Mouse (Mus musculus) neural tube, embryonic 15.5 days (tissue): ENCODE measurements around the gene Dnaja3. TPM values are rescaled to one million over a fixed set of nuclear protein-coding genes. Genes with fewer than 3 reads are reported as not detected.

Source experiments
- ATAC-seq: fragments of 200-750 bp; cut with Nextera tagmentation; 2 replicates; pipeline ENCODE4 v1.8.0; 2017; ENCODE audit warnings: mild to moderate bottlenecking, moderate TSS enrichment, moderate library complexity; ENCODE audit not compliant: low FRiP score
- H3K27ac ChIP-seq: fragments of 300-500 bp; sonication (generic); replicated peaks from 2 replicates; pipeline ENCODE4 v1.5.1; 2015; ENCODE audit warnings: mild to moderate bottlenecking, inconsistent platforms
- H3K27me3 ChIP-seq: fragments of 300-500 bp; sonication (generic); replicated peaks from 2 replicates; pipeline ENCODE4 v1.6.1; 2015; ENCODE audit warnings: inconsistent platforms
- H3K36me3 ChIP-seq: fragments of 300-500 bp; sonication (generic); 2 replicates; pipeline ENCODE4 v1.6.1; 2015; ENCODE audit warnings: inconsistent platforms
- H3K4me1 ChIP-seq: fragments of 300-500 bp; sonication (generic); 2 replicates; pipeline ENCODE4 v1.6.1; 2015; ENCODE audit warnings: inconsistent platforms
- H3K4me2 ChIP-seq: fragments of 300-500 bp; sonication (generic); 2 replicates; pipeline ENCODE4 v1.6.1; 2015; ENCODE audit warnings: inconsistent platforms, mild to moderate bottlenecking, moderate library complexity
- H3K4me3 ChIP-seq: fragments of 300-500 bp; sonication (generic); replicated peaks from 2 replicates; pipeline ENCODE4 v1.5.1; 2015; ENCODE audit warnings: mild to moderate bottlenecking, inconsistent platforms
- H3K9ac ChIP-seq: fragments of 300-500 bp; sonication (generic); replicated peaks from 2 replicates; pipeline ENCODE4 v1.6.1; 2015; ENCODE audit warnings: mild to moderate bottlenecking, inconsistent platforms
- H3K9me3 ChIP-seq: fragments of 300-500 bp; sonication (generic); replicated peaks from 2 replicates; pipeline ENCODE4 v1.6.1; 2016; ENCODE audit warnings: inconsistent platforms
- WGBS: fragments of 180-500 bp; shearing (Covaris S2); methylation state at CpG from one replicate; pipeline ENCODE4 v1.1.7; 2015; ENCODE audit warnings: mixed read lengths; 5-methylcytosine and 5-hydroxymethylcytosine counted together
- polyA plus RNA-seq: library from polyadenylated mRNA; unstranded; fragments of >200 nt; fragmentation: Nextera tagmentation; extraction: Ambion mirVana; gene quantifications from 2 replicates; pipeline ENCODE4 v1.2.1, GENCODE M21; 2015

The Dnaja3 gene
- polyA plus RNA-seq, 1 experiment from 2014 or later = 68.6 TPM

GRCm38 (mm10) chr16:4632050-4632449, 7.7 kb upstream of the Dnaja3 start:
- Histone ChIP-seq H3K27me3 (no peaks in the 10 kb centered on the region), H3K9me3 (no peaks in the 10 kb centered on the region), H3K4me2 (no peak overlapping the region), H3K9ac (no peak overlapping the region), H3K4me3 (no peak overlapping the region), H3K36me3 (peaks cover 41% of the 10 kb centered on the region), H3K27ac (no peak overlapping the region), H3K4me1 (no peaks in the 10 kb centered on the region)
- WGBS = 53% methylated on average over 7 of the region's 7 CpGs
- ATAC-seq = no peak

GRCm38 (mm10) chr16:4633661-4634060, 6.1 kb upstream of the Dnaja3 start:
- Histone ChIP-seq H3K27ac (no peak overlapping the region), H3K4me1 (no peaks in the 10 kb centered on the region), H3K36me3 (peaks cover 27% of the 10 kb centered on the region), H3K4me3 (no peak overlapping the region), H3K4me2 (no peak overlapping the region), H3K9me3 (no peaks in the 10 kb centered on the region), H3K9ac (no peak overlapping the region), H3K27me3 (no peaks in the 10 kb centered on the region)
- ATAC-seq = no peak
- WGBS = 90% methylated on average over 3 of the region's 3 CpGs

GRCm38 (mm10) chr16:4634681-4635080, 5.1 kb upstream of the Dnaja3 start:
- no peak overlapping the region for H3K4me3 ChIP-seq
- H3K9me3 ChIP-seq = no peaks in the 10 kb centered on the region
- no peak overlapping the region for H3K9ac ChIP-seq
- H3K4me1 ChIP-seq = peaks cover 3% of the 10 kb centered on the region
- H3K27me3 ChIP-seq = no peaks in the 10 kb centered on the region
- WGBS = 91% methylated on average over 9 of the region's 9 CpGs
- ATAC-seq = no peak
- no peak overlapping the region for H3K27ac ChIP-seq
- H3K4me2 ChIP-seq = no peak overlapping the region
- peaks cover 18% of the 10 kb centered on the region for H3K36me3 ChIP-seq

- peaks cover 13% of the 10 kb centered on the region for H3K4me1 ChIP-seq
- no peak overlapping the region for H3K4me3 ChIP-seq
- no peak overlapping the region for H3K4me2 ChIP-seq
- no peak for ATAC-seq
- H3K9me3 ChIP-seq = no peaks in the 10 kb centered on the region
- no peak overlapping the region for H3K27ac ChIP-seq
- H3K9ac ChIP-seq = no peak overlapping the region
- 73% methylated on average over 4 of the region's 4 CpGs for WGBS
- no peaks in the 10 kb centered on the region for H3K27me3 ChIP-seq
- peaks cover 18% of the 10 kb centered on the region for H3K36me3 ChIP-seq
Observed at GRCm38 (mm10) chr16:4635760-4636159, 4.0 kb upstream of the Dnaja3 start.

GRCm38 (mm10) chr16:4638891-4639390, 848 bp upstream of the Dnaja3 start:
- 95% methylated on average over 3 of the region's 3 CpGs for WGBS
- ATAC-seq = no peak
- H3K4me3 ChIP-seq = no peak overlapping the region

GRCm38 (mm10) chr16:4640267-4641005, 647 bp downstream of the Dnaja3 start:
- H3K4me1 ChIP-seq = peaks cover 51% of the 10 kb centered on the region
- WGBS = 6% methylated on average over 17 of the region's 17 CpGs
- ATAC-seq = peak; percentile 19; the same call in 1 of the 2 replicates
- peak overlapping the region; percentile 80 for H3K4me2 ChIP-seq
- H3K9me3 ChIP-seq = no peaks in the 10 kb centered on the region
- H3K9ac ChIP-seq = peak overlapping the region; percentile 62
- no peaks in the 10 kb centered on the region for H3K27me3 ChIP-seq
- H3K4me3 ChIP-seq = peak overlapping the region; percentile 56
- peak overlapping the region; percentile 77 for H3K27ac ChIP-seq
- H3K36me3 ChIP-seq = peaks cover 3% of the 10 kb centered on the region; the same call in 1 of the 2 replicates

More at GRCm38 (mm10) chr16:4638891-4639390, 848 bp upstream of the Dnaja3 start:
- Histone ChIP-seq H3K9ac (no peak overlapping the region), H3K4me1 (peaks cover 43% of the 10 kb centered on the region), H3K9me3 (no peaks in the 10 kb centered on the region), H3K27me3 (no peaks in the 10 kb centered on the region), H3K36me3 (peaks cover 4% of the 10 kb centered on the region), H3K27ac (no peak overlapping the region), H3K4me2 (no peak overlapping the region)

- Histone ChIP-seq H3K4me3 (peak overlapping the region; percentile 56), H3K27me3 (no peaks in the 10 kb centered on the region), H3K9ac (no peak overlapping the region), H3K36me3 (peaks cover 4% of the 10 kb centered on the region; the same call in 1 of the 2 replicates), H3K4me1 (peaks cover 51% of the 10 kb centered on the region), H3K9me3 (no peaks in the 10 kb centered on the region), H3K27ac (peak overlapping the region; percentile 30; the same call in 1 of the 2 replicates), H3K4me2 (peak overlapping the region; percentile 80)
- WGBS = 37% methylated on average over 3 of the region's 3 CpGs
- ATAC-seq = no peak
Observed at GRCm38 (mm10) chr16:4641119-4641838, 1.5 kb downstream of the Dnaja3 start.

GRCm38 (mm10) chr16:4642190-4642589, 2.4 kb downstream of the Dnaja3 start:
- Histone ChIP-seq H3K4me3 (no peak overlapping the region), H3K27ac (peak overlapping the region; percentile 45), H3K9me3 (no peaks in the 10 kb centered on the region), H3K36me3 (peaks cover 4% of the 10 kb centered on the region; the same call in 1 of the 2 replicates), H3K9ac (no peak overlapping the region), H3K27me3 (no peaks in the 10 kb centered on the region), H3K4me2 (peak overlapping the region; percentile 28), H3K4me1 (peaks cover 58% of the 10 kb centered on the region)
- no peak for ATAC-seq
- 40% methylated on average over 13 of the region's 13 CpGs for WGBS

GRCm38 (mm10) chr16:4642937-4643336, 3.1 kb downstream of the Dnaja3 start:
- H3K27me3 ChIP-seq = no peaks in the 10 kb centered on the region
- H3K9me3 ChIP-seq = no peaks in the 10 kb centered on the region
- WGBS = 90% methylated on average over 6 of the region's 6 CpGs
- peaks cover 4% of the 10 kb centered on the region; the same call in 1 of the 2 replicates for H3K36me3 ChIP-seq
- H3K9ac ChIP-seq = no peak overlapping the region
- H3K4me2 ChIP-seq = peak overlapping the region; percentile 28; the same call in 1 of the 2 replicates
- H3K4me3 ChIP-seq = no peak overlapping the region
- H3K27ac ChIP-seq = peak overlapping the region; percentile 45; the same call in 1 of the 2 replicates
- peaks cover 65% of the 10 kb centered on the region for H3K4me1 ChIP-seq
- no peak for ATAC-seq

GRCm38 (mm10) chr16:4643670-4644419, 4.1 kb downstream of the Dnaja3 start:
- no peaks in the 10 kb centered on the region for H3K9me3 ChIP-seq
- no peak overlapping the region; the same call in 1 of the 2 replicates for H3K9ac ChIP-seq
- no peaks in the 10 kb centered on the region for H3K27me3 ChIP-seq
- no peak overlapping the region for H3K4me3 ChIP-seq
- H3K36me3 ChIP-seq = peaks cover 9% of the 10 kb centered on the region; the same call in 1 of the 2 replicates
- 67% methylated on average over 11 of the region's 11 CpGs for WGBS
- H3K4me1 ChIP-seq = peaks cover 68% of the 10 kb centered on the region
- ATAC-seq = peak; percentile 34; the same call in 1 of the 2 replicates
- no peak overlapping the region for H3K4me2 ChIP-seq
- no peak overlapping the region for H3K27ac ChIP-seq

- Histone ChIP-seq H3K4me1 (peaks cover 53% of the 10 kb centered on the region), H3K27ac (no peak overlapping the region), H3K4me3 (no peak overlapping the region), H3K27me3 (no peaks in the 10 kb centered on the region), H3K36me3 (peaks cover 26% of the 10 kb centered on the region), H3K9ac (no peak overlapping the region), H3K4me2 (no peak overlapping the region), H3K9me3 (no peaks in the 10 kb centered on the region)
- 84% methylated on average over 4 of the region's 4 CpGs for WGBS
- no peak for ATAC-seq
Observed at GRCm38 (mm10) chr16:4645867-4646266, 6.1 kb downstream of the Dnaja3 start.
